Mouse (Mus musculus) frontal cortex, postnatal 36 days (tissue): ENCODE measurements around the gene Olfr312.

Experiments
- DNase-seq, 2 experiments: peaks; one replicate each; pipeline ENCODE4 v3.0.0; 2022; ENCODE audit warnings: low spot score in 2 of 2

The Olfr312 gene

GRCm38 (mm10) chr11:58860744-58861143 lies 31.7 kb downstream of the Olfr312 start:
- no peak for DNase-seq

GRCm38 (mm10) chr11:58867039-58867953 lies 38.3 kb downstream of the Olfr312 start, which contains the start of gene 2810021J22Rik:
2810021J22Rik (plus strand) TSS chr11:58867216.
- peak; percentile 87 to 88 for DNase-seq

GRCm38 (mm10) chr11:58867954-58868330 lies 38.9 kb downstream of the Olfr312 start:
- no peak for DNase-seq

GRCm38 (mm10) chr11:58870961-58871360 lies 41.9 kb downstream of the Olfr312 start:
- DNase-seq = no peak

GRCm38 (mm10) chr11:58883756-58884155 lies 54.7 kb downstream of the Olfr312 start:
- DNase-seq = no peak
